Mouse (Mus musculus): ENCODE results near the gene Fgf2.

- TF ChIP-seq CTCF (IDR thresholded peaks at IDR 0.05; ENCODE audit: insufficient read depth, low read depth, low read length) (no peak), POLR2A (IDR thresholded peaks at IDR 0.05; ENCODE audit: insufficient read depth, low read depth, low read length) (no peak)
These were observed 17.8 kb downstream of the Fgf2 start for GRCm38 (mm10) chr3:37365976-37366375.
